Mouse (Mus musculus) spleen, adult 2 months (tissue): ENCODE measurements at regions not wholly inside any gene's neighbourhood (a gene's known extent, or its start where the extent isn't known, plus 50 kb on each side); places are given as distances from the start of the nearest gene placed in this dataset.

Experiments used
- CTCF ChIP-seq: fragments of 200-500 bp; IDR thresholded peaks from 2 replicates; pipeline ENCODE4 v1.5.1; 2011; ENCODE audit warnings: mild to moderate bottlenecking, inconsistent platforms; ENCODE audit not compliant: insufficient read depth, insufficient read length, insufficient replicate concordance; ENCODE audit errors: extremely low read depth
- POLR2A ChIP-seq: fragments of 200-500 bp; IDR thresholded peaks from 2 replicates; pipeline ENCODE4 v1.6.1; 2011; ENCODE audit warnings: low read depth, low read length, inconsistent platforms

GRCm38 (mm10) chr6:41218415-41218814 lies 83.7 kb upstream of the Try4 start:
- TF ChIP-seq CTCF (no peak), POLR2A (no peak)
